Mouse (Mus musculus): ENCODE measurements around the gene Stip1.
A peak's percentile ranks its signal among the peaks of the same experiment; 100 is the strongest.
"Not testable (repeated sequence)": the region's sequence is repeated elsewhere in the genome, so short reads cannot be mapped to it uniquely, and the experiment has no call there.

Gene Stip1

DNA sequence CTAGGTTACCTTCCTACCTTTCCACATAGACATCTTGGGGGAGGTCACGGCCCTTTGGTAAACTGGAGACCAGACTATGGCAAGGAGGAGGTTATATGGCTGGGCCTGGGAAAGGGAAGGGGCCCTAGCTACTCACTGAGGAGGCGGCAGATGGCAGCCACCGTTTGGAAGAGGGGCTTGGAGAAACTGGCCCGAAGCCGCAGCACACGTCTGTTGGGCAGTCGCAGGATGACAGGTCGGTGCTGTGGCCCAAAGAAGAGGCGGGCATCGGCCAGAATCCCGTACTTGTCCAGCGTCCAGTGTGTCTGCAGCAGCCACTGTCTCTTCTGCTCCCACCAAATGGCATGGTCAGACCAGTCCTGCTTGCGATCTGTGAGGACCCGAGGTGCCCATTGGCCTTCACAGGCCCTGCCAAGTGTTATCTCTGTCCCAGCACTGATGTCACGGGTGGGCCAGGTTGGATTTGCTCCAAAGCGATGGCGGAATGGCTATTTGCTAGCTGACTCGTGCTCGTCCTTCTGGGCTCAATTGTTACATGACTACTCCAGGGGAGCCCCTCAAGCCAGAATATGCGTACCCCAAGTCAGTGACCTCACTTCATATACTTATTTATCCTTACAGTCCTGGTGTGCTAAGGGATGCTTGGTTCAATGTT, 25.2 kb downstream of the Stip1 start:
- DNase-seq (ENCODE audit: low read depth), result no peak

- DNase-seq (ENCODE audit: low read depth), result no peak
Measured at GRCm38 (mm10) chr19:7013984-7014383, 25.8 kb downstream of the Stip1 start.

DNA sequence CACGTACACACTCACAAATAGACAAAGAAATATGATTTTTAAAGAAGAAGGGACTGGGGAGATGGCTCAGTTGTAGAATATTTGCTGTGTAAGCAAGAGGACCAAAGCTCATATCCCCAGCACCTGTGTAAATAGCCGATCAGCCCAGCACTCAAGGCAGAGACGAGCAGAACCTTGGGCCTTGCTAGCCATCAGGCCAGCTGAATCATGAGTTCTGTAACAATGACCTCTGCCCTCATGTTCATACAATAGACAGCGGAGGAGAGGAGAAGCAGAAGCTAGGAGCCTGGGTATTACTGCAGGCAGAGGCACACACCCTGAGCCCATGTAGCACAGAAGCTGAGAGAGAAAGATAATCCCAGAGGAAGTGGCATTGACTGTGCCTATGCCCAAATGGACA, 27.3 kb downstream of the Stip1 start:
- no peak for DNase-seq (ENCODE audit: low read depth)

DNA sequence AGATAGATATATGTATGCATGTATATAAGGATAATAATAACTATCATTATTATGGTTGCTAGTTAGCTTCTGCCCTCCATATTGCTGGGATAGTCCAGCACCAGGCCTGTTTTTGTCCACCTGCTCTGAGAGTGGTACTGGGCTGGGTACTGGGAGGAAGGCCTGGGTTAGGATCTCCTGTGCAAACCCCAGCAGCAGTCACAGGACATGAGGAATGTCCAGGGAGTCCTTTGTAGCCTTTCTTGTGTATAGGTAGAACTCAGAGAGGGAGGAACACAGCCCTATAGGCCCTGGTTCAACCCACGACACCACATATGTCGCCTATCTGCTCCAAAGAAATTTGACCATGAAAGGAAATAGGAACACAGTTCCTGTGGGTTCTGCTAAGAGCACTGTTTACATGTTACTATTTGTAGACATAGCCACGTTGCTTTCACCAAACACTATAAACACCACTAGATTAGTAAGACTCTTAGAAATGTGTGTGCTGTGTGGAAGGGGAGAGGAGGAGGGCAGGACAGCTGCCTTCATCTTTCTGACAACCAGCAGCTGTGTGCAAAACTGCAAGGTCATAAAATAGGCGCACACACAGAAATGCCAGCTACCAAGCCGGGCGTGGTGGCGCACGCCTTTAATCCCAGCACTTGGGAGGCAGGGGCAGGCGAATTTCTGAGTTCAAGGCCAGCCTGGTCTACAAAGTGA, 32.7 kb downstream of the Stip1 start:
- no peak for DNase-seq (ENCODE audit: low read depth)

DNA sequence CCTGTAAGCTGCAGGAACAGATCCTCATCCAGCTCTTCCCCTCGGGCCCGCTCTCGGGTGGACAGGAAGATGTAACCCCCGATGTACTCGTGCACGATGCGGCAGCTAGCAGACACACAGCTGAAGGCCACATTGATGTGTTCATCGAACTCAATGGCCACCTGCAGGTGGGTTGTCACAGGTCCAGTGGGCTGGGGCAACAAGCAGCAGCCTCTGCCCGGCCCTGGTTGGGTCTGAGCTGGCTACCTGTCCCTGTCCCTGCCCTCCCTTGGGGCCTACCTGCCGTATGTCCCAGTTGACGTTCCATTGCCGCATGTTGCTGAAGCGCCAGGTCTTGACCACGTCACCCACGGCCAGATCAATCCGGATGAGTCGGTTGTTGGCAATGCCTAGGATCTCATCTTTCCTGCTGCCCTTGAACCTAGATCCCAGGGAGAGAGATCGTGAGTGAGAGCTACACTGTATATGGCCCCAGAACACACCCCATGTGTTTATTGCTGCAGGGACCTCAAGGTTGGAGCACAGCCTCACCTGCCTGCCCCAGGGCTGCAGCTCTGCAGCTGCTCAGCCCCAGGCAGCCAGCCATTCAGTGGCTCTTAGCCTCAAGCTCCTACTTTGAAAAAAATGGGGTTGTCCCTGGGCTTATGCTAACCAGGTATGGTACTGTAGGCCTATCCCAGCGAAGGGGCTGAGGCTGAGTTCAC, 40.3 kb downstream of the Stip1 start:
- no peak for DNase-seq (ENCODE audit: low read depth)

- DNase-seq (ENCODE audit: low read depth), result no peak
Measured at GRCm38 (mm10) chr19:6997721-6998290, 42.0 kb downstream of the Stip1 start.

- peak; percentile 76 for DNase-seq (ENCODE audit: low read depth)
Measured at GRCm38 (mm10) chr19:6996006-6996405, 43.8 kb downstream of the Stip1 start, which contains the start of the genes Nudt22 and Trpt1. TSS of gene Nudt22 (minus strand) at chr19:6996117. TSS of gene Trpt1 (plus strand) at chr19:6996131.

DNA sequence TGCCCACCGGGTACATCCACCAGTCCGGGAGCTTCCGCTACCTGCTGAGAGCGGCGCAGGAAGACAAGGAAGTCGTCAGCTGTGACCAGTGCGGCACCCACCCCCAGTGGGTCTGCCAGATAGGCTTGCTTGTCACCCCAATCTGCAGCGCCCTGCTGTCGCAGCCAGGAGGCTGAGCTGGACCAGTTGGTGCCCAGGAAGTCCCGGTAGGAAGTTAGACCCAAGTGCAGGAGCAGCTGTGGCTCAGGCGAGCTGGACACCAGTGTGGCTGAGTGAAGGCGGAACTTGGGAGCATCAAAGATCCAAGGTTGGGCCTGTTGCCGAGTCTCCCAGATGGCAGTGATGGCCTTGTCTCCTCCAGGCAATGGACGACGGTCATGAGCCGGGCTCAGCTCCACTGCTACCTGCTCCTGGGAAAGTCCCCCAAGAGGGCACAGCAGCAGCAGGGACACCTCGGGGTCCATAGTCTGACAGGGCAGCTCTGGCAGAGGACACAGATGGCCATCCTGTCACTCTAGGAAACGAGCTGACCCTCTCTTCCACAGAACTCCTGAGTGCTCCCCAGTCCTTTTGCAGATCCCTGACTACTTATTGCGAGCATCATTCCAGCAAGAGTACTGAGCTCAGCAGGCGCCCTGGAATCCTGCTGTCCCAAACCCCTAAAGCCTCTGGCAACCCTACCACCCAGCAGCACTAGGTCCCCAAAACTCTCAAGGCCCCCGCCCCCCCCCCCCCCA, 44.3 kb downstream of the Stip1 start:
- no peak for DNase-seq (ENCODE audit: low read depth)

- no peak for DNase-seq (ENCODE audit: low read depth)
Measured at GRCm38 (mm10) chr19:6994489-6994888, 45.3 kb downstream of the Stip1 start.

DNA sequence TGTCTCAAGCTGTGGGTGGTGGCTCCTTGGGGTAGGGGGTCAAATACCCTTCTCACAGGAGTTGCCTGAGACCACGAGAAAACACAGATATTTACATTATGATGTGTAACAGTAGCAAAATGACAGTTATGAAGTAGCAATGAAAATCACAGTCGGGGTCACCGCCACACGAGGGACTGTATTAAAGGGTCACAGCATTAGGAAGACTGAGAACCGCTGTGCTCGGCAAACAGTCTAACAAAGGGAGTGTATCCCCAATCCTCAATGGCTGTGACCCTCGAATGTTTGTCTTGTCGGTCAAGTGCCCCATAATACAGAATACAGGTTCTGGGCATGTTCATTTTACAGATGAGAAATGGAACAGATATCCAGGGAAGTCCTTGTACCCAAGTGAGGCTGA, 45.8 kb downstream of the Stip1 start:
- DNase-seq (ENCODE audit: low read depth), result no peak

GRCm38 (mm10) chr19:6993011-6993770, 46.6 kb downstream of the Stip1 start:
- no peak for DNase-seq (ENCODE audit: low read depth)

DNA sequence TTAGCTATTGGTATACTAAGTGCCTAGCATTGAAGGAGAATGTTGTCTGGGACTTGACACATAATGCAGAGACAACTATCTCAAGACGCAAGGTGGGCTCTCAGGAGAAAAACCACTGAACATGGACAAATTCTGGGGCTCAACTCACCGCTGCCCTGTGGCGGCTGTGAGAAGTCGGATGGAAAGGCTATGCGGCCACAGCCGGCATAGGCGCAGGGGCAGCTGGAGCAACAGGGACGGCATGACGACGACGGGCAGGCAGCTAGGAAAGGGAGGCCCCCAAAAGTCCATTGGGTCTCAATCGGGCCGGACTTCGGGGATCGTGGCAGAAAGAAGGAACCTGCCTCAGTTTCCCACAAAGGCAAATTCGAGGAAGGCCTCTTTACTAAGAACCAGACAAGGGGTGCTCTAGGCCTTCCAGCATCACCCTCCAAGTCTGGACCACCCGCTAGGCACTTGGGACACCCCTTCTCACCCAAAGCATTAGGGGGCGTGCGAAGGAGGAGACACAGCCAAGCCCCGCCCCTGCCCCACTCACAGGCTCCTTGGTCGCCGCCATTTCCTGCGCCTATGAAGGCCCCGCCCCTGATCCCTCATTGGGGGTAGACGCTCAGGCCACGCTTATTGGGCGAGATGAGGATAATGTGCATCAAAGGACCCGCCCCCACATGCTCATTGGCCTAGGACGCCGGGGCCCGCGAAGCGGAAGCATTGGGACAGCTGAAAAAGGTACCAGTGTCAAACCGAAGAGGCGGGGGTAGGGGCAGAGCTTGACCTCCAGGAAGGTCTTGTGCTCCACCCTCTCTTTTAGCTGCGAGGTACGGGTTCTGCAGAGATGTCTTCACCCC, 47.5 kb downstream of the Stip1 start, which contains the start of gene Dnajc4:
Dnajc4 (minus strand) TSS at position 562 of the 848 bp plus-strand sequence.
- peak; percentile 98 for DNase-seq (ENCODE audit: low read depth)

DNA sequence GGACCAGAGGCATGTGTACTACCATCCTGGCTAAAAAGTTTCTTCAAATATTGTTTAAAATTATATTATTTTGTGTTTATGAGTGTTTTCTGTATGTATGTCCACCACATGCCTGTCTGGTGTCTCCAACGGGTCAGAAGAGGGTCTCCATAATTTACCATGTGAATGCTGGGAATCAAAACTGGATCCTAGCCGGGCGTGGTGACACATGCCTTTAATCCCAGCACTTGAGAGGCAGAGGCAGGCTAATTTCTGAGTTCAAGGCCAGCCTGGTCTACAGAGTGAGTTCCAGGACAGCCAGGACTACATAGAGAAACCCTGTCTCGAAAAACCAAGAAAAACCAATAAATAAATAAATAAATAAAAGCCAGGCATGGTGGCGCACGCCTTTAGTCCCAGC, 48.6 kb downstream of the Stip1 start:
- not testable (repeated sequence) for DNase-seq (ENCODE audit: low read depth)

- DNase-seq (ENCODE audit: low read depth), result no peak
Measured at GRCm38 (mm10) chr19:6990712-6991111, 49.1 kb downstream of the Stip1 start.

- no peak for DNase-seq (ENCODE audit: low read depth)
Measured at GRCm38 (mm10) chr19:6989251-6989650, 50.5 kb downstream of the Stip1 start.

- no peak for DNase-seq (ENCODE audit: low read depth)
Measured at GRCm38 (mm10) chr19:6987904-6988285, 51.9 kb downstream of the Stip1 start.

DNA sequence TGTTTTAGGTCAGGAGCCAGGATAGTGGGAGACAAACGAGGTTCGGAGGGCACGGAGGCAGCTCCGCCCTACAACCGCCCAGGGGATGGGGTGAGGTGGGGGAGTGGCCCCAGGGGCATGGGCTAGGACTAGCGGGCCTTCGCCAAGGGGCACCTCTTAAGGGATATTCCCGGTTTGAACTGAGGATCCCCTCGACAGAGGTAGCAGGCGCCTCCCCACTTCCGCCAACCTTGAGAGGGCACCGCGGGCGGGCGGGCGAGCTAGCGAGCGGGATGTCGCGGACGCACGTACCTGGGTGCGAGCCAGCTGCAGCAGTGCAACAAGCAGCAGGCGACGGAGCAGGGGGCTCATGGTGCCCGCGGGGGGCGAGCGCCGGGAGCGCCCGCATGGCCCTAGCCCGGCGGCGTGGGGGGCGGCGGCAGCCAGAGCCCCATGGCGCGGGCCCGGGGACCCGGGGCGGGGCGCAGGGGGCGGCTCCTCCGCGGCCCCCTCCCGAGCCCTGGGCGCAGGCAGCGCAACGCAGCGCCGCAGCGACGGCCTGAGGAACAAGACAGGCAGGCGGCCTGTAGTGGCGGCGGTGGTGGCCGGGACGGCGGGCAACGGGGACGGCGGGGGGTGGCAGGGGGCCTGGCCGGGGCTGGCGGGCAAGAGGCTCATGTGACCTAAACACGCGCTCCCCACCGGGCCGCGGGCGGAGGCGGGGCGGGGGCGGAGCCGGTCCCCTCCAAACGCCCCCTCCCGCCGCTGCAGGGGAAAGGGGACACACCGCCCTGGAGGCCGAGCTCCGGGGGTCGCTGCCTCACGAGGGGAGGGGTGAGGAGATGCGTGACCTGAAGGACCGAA, 52.5 kb downstream of the Stip1 start, which contains the start of gene Vegfb:
Vegfb (minus strand) TSS at position 591 of the 843 bp plus-strand sequence.
- DNase-seq (ENCODE audit: low read depth), result no peak

DNA sequence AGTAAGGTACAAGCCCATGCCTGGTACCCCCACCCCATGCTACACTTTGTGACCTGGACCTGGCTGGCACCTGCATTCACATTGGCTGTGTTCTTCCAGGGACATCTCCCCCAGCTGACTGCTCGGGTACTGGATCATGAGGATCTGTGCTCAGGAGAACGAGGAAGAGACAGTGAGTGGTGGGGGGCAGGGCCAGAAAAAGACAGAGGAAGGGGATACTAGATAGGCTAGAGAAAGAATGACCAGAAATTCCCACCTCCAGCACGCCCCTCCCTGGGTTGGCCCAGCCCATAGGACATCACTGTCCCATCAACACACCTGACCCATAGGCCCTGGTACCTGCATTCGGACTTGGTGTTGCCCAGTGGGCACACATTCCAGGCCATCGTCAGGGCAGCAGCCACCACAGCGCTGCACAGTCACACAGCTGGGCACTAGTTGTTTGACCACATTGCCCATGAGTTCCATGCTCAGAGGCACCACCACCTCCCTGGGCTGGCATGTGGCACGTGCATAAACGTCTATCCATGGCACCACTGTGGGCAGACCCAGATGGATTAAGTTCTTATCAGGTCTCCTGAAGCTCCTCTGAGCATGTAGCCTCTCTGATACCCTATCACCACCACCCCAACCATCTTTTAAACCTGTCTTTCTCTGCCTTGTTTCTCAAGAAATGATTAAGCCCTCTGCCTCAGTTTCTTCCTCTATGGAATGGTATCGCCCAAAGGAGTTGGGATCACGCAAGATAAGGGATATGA, 53.6 kb downstream of the Stip1 start:
- DNase-seq (ENCODE audit: low read depth), result no peak
